Mouse (Mus musculus) brain, embryonic 14.5 days (tissue): ENCODE data around the gene Krt6a.

ENCODE experiments used
- CTCF ChIP-seq: fragments of 200-500 bp; IDR thresholded peaks from 2 replicates; pipeline ENCODE4 v1.5.1; 2012; ENCODE audit warnings: inconsistent platforms, mild to moderate bottlenecking, moderate library complexity, borderline replicate concordance; ENCODE audit not compliant: insufficient read depth, insufficient read length; ENCODE audit errors: extremely low read depth
- POLR2A ChIP-seq: fragments of 200-500 bp; IDR thresholded peaks from 2 replicates; pipeline ENCODE4 v1.6.1; 2012; ENCODE audit warnings: mild to moderate bottlenecking, inconsistent platforms, borderline replicate concordance; ENCODE audit not compliant: poor library complexity, insufficient read depth, insufficient read length, severe bottlenecking; ENCODE audit errors: extremely low read depth

GRCm38 (mm10) chr15:101675978-101676377, 18.1 kb downstream of the Krt6a start:
- TF ChIP-seq CTCF = no peak
- TF ChIP-seq POLR2A = no peak
